Mouse (Mus musculus) testis, adult 2 months (tissue): ENCODE results near the gene Apba1.

Experiments
- CTCF ChIP-seq: fragments of 200-500 bp; IDR thresholded peaks from 2 replicates; pipeline ENCODE4 v1.5.1; 2012; ENCODE audit warnings: low read depth, mild to moderate bottlenecking, inconsistent platforms, low read length, moderate library complexity; ENCODE audit not compliant: control insufficient read depth, insufficient read depth, insufficient replicate concordance
- POLR2A ChIP-seq: fragments of 200-500 bp; IDR thresholded peaks from 2 replicates; pipeline ENCODE4 v1.6.1; 2012; ENCODE audit warnings: low read depth, mild to moderate bottlenecking, inconsistent platforms, low read length, moderate library complexity; ENCODE audit not compliant: control insufficient read depth

DNA sequence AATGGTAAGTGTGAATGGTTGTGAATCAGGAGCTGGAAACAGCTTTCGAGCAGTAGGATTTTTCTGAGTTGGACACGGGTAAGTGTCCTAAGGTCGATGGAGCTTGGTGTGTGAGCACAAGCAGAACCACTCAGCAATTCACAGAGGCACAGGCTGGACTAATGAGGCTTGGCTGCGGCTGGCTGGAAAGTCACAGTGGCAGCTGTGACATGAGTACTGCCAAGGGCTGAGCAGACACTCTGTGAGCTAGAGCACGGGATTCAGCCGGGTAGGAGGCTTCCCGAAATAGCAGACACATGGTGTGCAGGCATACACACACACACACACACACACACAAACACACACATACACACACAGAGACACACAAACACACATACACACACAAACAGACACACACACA is 121.2 kb downstream of the Apba1 start:
- TF ChIP-seq CTCF (no peak), POLR2A (no peak)
